19 mouse cellular contexts compared by ENCODE assay signal in genomic region chr14:49447669-49448068, GRCm38 (mm10).
DNase-seq lines count a peak whose midpoint lies in the region; ATAC-seq and TF ChIP-seq lines count a peak whose summit lies in the region.
"Had no signal": no experiment of that assay in that cellular context is flagged by ENCODE, and none has a peak within 500 bp of the region (broad histone marks: within the 10 kb centered on the region; RNA-seq: fewer than 3 reads in every experiment).

No protein-coding gene starts in this region.

- H3K4me3 ChIP-seq in forebrain, embryonic 14.5 days (ENCODE audit: low read depth, low read length): no peak overlapping the region
- no peak overlapping the region for H3K4me3 ChIP-seq in forebrain, embryonic 10.5 days
- no peak overlapping the region for H3K4me3 ChIP-seq in ES-Bruce4 (ENCODE audit: low read depth, low read length)
- H3K4me3 ChIP-seq in hindbrain, embryonic 14.5 days (replicated peaks; ENCODE audit: low read length): no peak overlapping the region
- H3K4me3 ChIP-seq: heart, embryonic 13.5 days had no signal

- peak; percentile 99 for TF ChIP-seq EP300 in ES-Bruce4 (IDR thresholded peaks at IDR 0.05; ENCODE audit: insufficient read depth, low read depth, low read length)

- H3K4me2 ChIP-seq in forebrain, embryonic 14.5 days (ENCODE audit: low read length): no peak overlapping the region
- no peak overlapping the region for H3K4me2 ChIP-seq in hindbrain, embryonic 14.5 days (replicated peaks)
- H3K4me2 ChIP-seq: heart, embryonic 13.5 days; liver, embryonic 11.5 days had no signal

- peak; percentile 41 for DNase-seq in forebrain, embryonic 14.5 days (ENCODE audit: low spot score)
- no peak for DNase-seq in forebrain, embryonic 10.5 days (ENCODE audit: extremely low spot score, low spot score)
- DNase-seq in hindbrain, embryonic 14.5 days (ENCODE audit: low spot score): no peak
- peak; percentile 26 for DNase-seq in lung, postnatal 36 days
- no peak for DNase-seq in adrenal gland, postnatal 14 days
- no peak for DNase-seq in embryo, embryonic 10 days (ENCODE audit: low spot score)
- no peak for DNase-seq in cerebellum, postnatal 4 days (ENCODE audit: low spot score in 2 of 2)
- DNase-seq: adrenal gland, adult 2 months; cerebellum, adult 2 months; gastrocnemius, postnatal 36 days; heart, postnatal 4 days; kidney, adult 18-20 months; layer of hippocampus, postnatal 36 days; left cerebral cortex, postnatal 4 days; right cerebral cortex, adult 18-20 months; thymus, postnatal 36 days had no signal

- no peak overlapping the region for H3K27ac ChIP-seq in forebrain, embryonic 14.5 days (ENCODE audit: low read depth, low read length)
- H3K27ac ChIP-seq in forebrain, embryonic 10.5 days: no peak overlapping the region
- H3K27ac ChIP-seq in ES-Bruce4 (ENCODE audit: insufficient read depth, low read length): 0 out of 2 replicates have a peak overlapping the region, but pooled peaks have one; percentile 16
- peak overlapping the region; percentile 35; the same call in 1 of the 2 replicates for H3K27ac ChIP-seq in hindbrain, embryonic 14.5 days
- H3K27ac ChIP-seq: heart, embryonic 13.5 days had no signal

- no peaks in the 10 kb centered on the region for H3K36me3 ChIP-seq in forebrain, embryonic 14.5 days (ENCODE audit: control insufficient read depth, insufficient read depth, low read length)
- H3K36me3 ChIP-seq in forebrain, embryonic 10.5 days (replicated peaks): no peaks in the 10 kb centered on the region
- H3K36me3 ChIP-seq in ES-Bruce4 (ENCODE audit: control insufficient read depth, insufficient read depth, low read length, poor library complexity, severe bottlenecking): no peaks in the 10 kb centered on the region
- H3K36me3 ChIP-seq in hindbrain, embryonic 14.5 days (replicated peaks; ENCODE audit: control insufficient read depth, insufficient read depth): no peaks in the 10 kb centered on the region
- H3K36me3 ChIP-seq: heart, embryonic 13.5 days had no signal

- no peak for TF ChIP-seq POLR2A in ES-Bruce4 (IDR thresholded peaks at IDR 0.05; ENCODE audit: insufficient read depth, low read length)

- TF ChIP-seq CTCF in ES-Bruce4 (IDR thresholded peaks at IDR 0.05; ENCODE audit: low read depth, low read length): no peak

- no peaks in the 10 kb centered on the region for H3K4me1 ChIP-seq in forebrain, embryonic 14.5 days (ENCODE audit: control insufficient read depth, insufficient read depth, low read length)
- peaks cover 8% of the 10 kb centered on the region for H3K4me1 ChIP-seq in forebrain, embryonic 10.5 days
- peaks cover 3% of the 10 kb centered on the region for H3K4me1 ChIP-seq in ES-Bruce4 (ENCODE audit: control insufficient read depth, insufficient read depth, low read length)
- no peaks in the 10 kb centered on the region for H3K4me1 ChIP-seq in hindbrain, embryonic 14.5 days (replicated peaks; ENCODE audit: control insufficient read depth, insufficient read depth, low read length)
- H3K4me1 ChIP-seq: heart, embryonic 13.5 days had no signal

- H3K9me3 ChIP-seq in forebrain, embryonic 14.5 days (replicated peaks; ENCODE audit: control insufficient read depth, low read length): no peaks in the 10 kb centered on the region
- peaks cover 10% of the 10 kb centered on the region; the same call in 1 of the 2 replicates for H3K9me3 ChIP-seq in forebrain, embryonic 10.5 days
- H3K9me3 ChIP-seq in ES-Bruce4 (replicated peaks; ENCODE audit: control insufficient read depth, insufficient read depth, low read length, poor library complexity, severe bottlenecking): no peaks in the 10 kb centered on the region
- peaks cover 7% of the 10 kb centered on the region; the same call in 1 of the 2 replicates for H3K9me3 ChIP-seq in hindbrain, embryonic 14.5 days (ENCODE audit: control insufficient read depth, low read length)
- H3K9me3 ChIP-seq: heart, embryonic 13.5 days had no signal

- H3K27me3 ChIP-seq in forebrain, embryonic 14.5 days (replicated peaks; ENCODE audit: control insufficient read depth, insufficient read depth, low read length): no peaks in the 10 kb centered on the region
- no peaks in the 10 kb centered on the region for H3K27me3 ChIP-seq in forebrain, embryonic 10.5 days (ENCODE audit: poor library complexity, severe bottlenecking)
- H3K27me3 ChIP-seq in ES-Bruce4 (ENCODE audit: control insufficient read depth, insufficient read depth, low read length, poor library complexity, severe bottlenecking): peaks cover 2% of the 10 kb centered on the region; the same call in 1 of the 2 replicates
- H3K27me3 ChIP-seq in hindbrain, embryonic 14.5 days (ENCODE audit: control insufficient read depth, insufficient read depth, low read length): no peaks in the 10 kb centered on the region
- H3K27me3 ChIP-seq: heart, embryonic 13.5 days had no signal

- H3K9ac ChIP-seq in forebrain, embryonic 14.5 days (ENCODE audit: low read length): no peak overlapping the region
- no peak overlapping the region for H3K9ac ChIP-seq in ES-Bruce4 (ENCODE audit: low read depth, poor library complexity, severe bottlenecking)
- H3K9ac ChIP-seq in hindbrain, embryonic 14.5 days: no peak overlapping the region
- H3K9ac ChIP-seq: heart, embryonic 13.5 days had no signal

- peak; percentile 34; the same call in 1 of the 2 replicates for ATAC-seq in forebrain, embryonic 14.5 days
- ATAC-seq in hindbrain, embryonic 14.5 days (ENCODE audit: low FRiP score): peak; percentile 64; the same call in 1 of the 2 replicates

- 12% methylated on average over 7 of the region's 7 CpGs for WGBS in forebrain, embryonic 14.5 days
- WGBS in forebrain, embryonic 10.5 days: 20% methylated on average over 7 of the region's 7 CpGs
- 7% methylated on average over 7 of the region's 7 CpGs for WGBS in hindbrain, embryonic 14.5 days

Comparison
In these comparisons a context has a peak if more than half of its experiments do, and no peak if none do; other contexts are left out.
1. DNase-seq: peak in forebrain, embryonic 14.5 days (single experiment) and lung, postnatal 36 days (single experiment); none in forebrain, embryonic 10.5 days (single experiment), hindbrain, embryonic 14.5 days (single experiment), adrenal gland, postnatal 14 days (single experiment), embryo, embryonic 10 days (single experiment) and cerebellum, postnatal 4 days (0 of 2).
2. H3K27ac ChIP-seq: peak in ES-Bruce4 (single experiment) and hindbrain, embryonic 14.5 days (single experiment); none in forebrain, embryonic 14.5 days (single experiment) and forebrain, embryonic 10.5 days (single experiment).